Mouse (Mus musculus) v-Abl transformed pro-B cells (cell line): ENCODE data around the gene Fsip1.

Experiments
- in situ Hi-C, 2 experiments: fragments of 400-800 bp; cut with MboI; formaldehyde crosslinking; loops; one replicate each; pipeline ENCODE4 v1.15.1; 2025; ENCODE audit not compliant: unreplicated experiment in 2 of 2

The Fsip1 gene

GRCm38 (mm10) chr2:118112438-118112837 is 144.3 kb downstream of the Fsip1 start:
- in situ Hi-C loops, result loop anchor here (5.0 kb wide), 2 partner anchors 325 to 570 kb away; no protein-coding TSS in a partner anchor

- in situ Hi-C loops, result loop anchor here (5.0 kb wide), 2 partner anchors 324 to 569 kb away; no protein-coding TSS in a partner anchor
Observed at GRCm38 (mm10) chr2:118111488-118112131, 145.2 kb downstream of the Fsip1 start, which contains the start of gene Thbs1. TSS of gene Thbs1 (plus strand) at chr2:118111876.

- in situ Hi-C loops, result loop anchor here (5.0 kb wide), 2 partner anchors 324 to 569 kb away; no protein-coding TSS in a partner anchor
Observed at GRCm38 (mm10) chr2:118111116-118111487, 145.7 kb downstream of the Fsip1 start.

GRCm38 (mm10) chr2:118110225-118110915 is 146.4 kb downstream of the Fsip1 start:
- in situ Hi-C loops, result loop anchor here (5.0 kb wide), 2 partner anchors 323 to 568 kb away; no protein-coding TSS in a partner anchor

- in situ Hi-C loops, result no loop called here
Observed at GRCm38 (mm10) chr2:118102169-118102568, 154.6 kb downstream of the Fsip1 start.

GRCm38 (mm10) chr2:118099104-118099503 is 157.7 kb downstream of the Fsip1 start:
- in situ Hi-C loops, result no loop called here

- in situ Hi-C loops, result no loop called here
Observed at GRCm38 (mm10) chr2:118091226-118091625, 165.5 kb downstream of the Fsip1 start.

- in situ Hi-C loops, result no loop called here
Observed at GRCm38 (mm10) chr2:118087044-118087726, 169.6 kb downstream of the Fsip1 start.

GRCm38 (mm10) chr2:118085647-118086046 is 171.1 kb downstream of the Fsip1 start:
- in situ Hi-C loops, result no loop called here

GRCm38 (mm10) chr2:118084693-118085092 is 172.1 kb downstream of the Fsip1 start:
- in situ Hi-C loops, result no loop called here

- in situ Hi-C loops, result no loop called here
Observed at GRCm38 (mm10) chr2:118083652-118084051, 173.1 kb downstream of the Fsip1 start.

GRCm38 (mm10) chr2:118081581-118081980 is 175.2 kb downstream of the Fsip1 start:
- in situ Hi-C loops, result no loop called here
